Comparison of ENCODE assay signal across 18 mouse cellular contexts in genomic region chrX:165076291-165076690, GRCm38 (mm10).
DNase-seq lines count a peak whose midpoint lies in the region; ATAC-seq and TF ChIP-seq lines count a peak whose summit lies in the region.
"Had no signal": no experiment of that assay in that cellular context is flagged by ENCODE, and none has a peak within 500 bp of the region (broad histone marks: within the 10 kb centered on the region; RNA-seq: fewer than 3 reads in every experiment).

No protein-coding gene starts in this region.

- no peak for TF ChIP-seq CTCF in lung, embryonic 14.5 days (IDR thresholded peaks at IDR 0.05; ENCODE audit: low read depth)
- no peak for TF ChIP-seq CTCF in lung, adult 2 months (IDR thresholded peaks at IDR 0.05; ENCODE audit: insufficient read depth, low read length)

- peak; percentile 19 for DNase-seq in lung, embryonic 14.5 days
- no peak for DNase-seq in lung, adult 2 months
- DNase-seq in lung, postnatal 14 days: peak; percentile 3
- no peak for DNase-seq in thymus, postnatal 36 days
- DNase-seq: adrenal gland, adult 2 months; adrenal gland, postnatal 25 days; cerebellum, adult 18-20 months; cerebellum, adult 9-11 months; cerebellum, postnatal 36 days; forebrain, postnatal 0 days; gastrocnemius, postnatal 14 days; heart, postnatal 10 days; heart, postnatal 4 days had no signal

- H3K4me3 ChIP-seq in lung, embryonic 14.5 days (ENCODE audit: low read depth, low read length): no peak overlapping the region
- H3K4me3 ChIP-seq in lung, adult 2 months (replicated peaks; ENCODE audit: extremely low read depth, low read depth, low read length): no peak overlapping the region
- H3K4me3 ChIP-seq in lung, embryonic 16.5 days (ENCODE audit: low read length): no peak overlapping the region
- H3K4me3 ChIP-seq: forebrain, embryonic 13.5 days; hindbrain, embryonic 12.5 days had no signal

- no peaks in the 10 kb centered on the region for H3K9me3 ChIP-seq in lung, embryonic 14.5 days (ENCODE audit: low read depth, low read length)
- H3K9me3 ChIP-seq in lung, embryonic 16.5 days (ENCODE audit: control insufficient read depth, low read length): no peaks in the 10 kb centered on the region
- H3K9me3 ChIP-seq: forebrain, embryonic 13.5 days; hindbrain, embryonic 12.5 days had no signal

- no peaks in the 10 kb centered on the region for H3K4me1 ChIP-seq in lung, embryonic 14.5 days (ENCODE audit: insufficient read depth)
- H3K4me1 ChIP-seq in lung, adult 2 months (ENCODE audit: control insufficient read depth, insufficient read depth, low read length): no peaks in the 10 kb centered on the region
- H3K4me1 ChIP-seq in lung, embryonic 16.5 days (replicated peaks; ENCODE audit: control insufficient read depth, insufficient read depth, low read length): no peaks in the 10 kb centered on the region
- H3K4me1 ChIP-seq: forebrain, embryonic 13.5 days; hindbrain, embryonic 12.5 days had no signal

- H3K36me3 ChIP-seq in lung, embryonic 14.5 days (ENCODE audit: insufficient read depth): no peaks in the 10 kb centered on the region
- no peaks in the 10 kb centered on the region for H3K36me3 ChIP-seq in lung, embryonic 16.5 days (ENCODE audit: control insufficient read depth, insufficient read depth, low read length)
- H3K36me3 ChIP-seq: hindbrain, embryonic 12.5 days had no signal

- no peaks in the 10 kb centered on the region for H3K27me3 ChIP-seq in lung, embryonic 14.5 days (ENCODE audit: insufficient read depth, low read length)
- H3K27me3 ChIP-seq in lung, embryonic 16.5 days (ENCODE audit: control insufficient read depth, insufficient read depth, low read depth, low read length): no peaks in the 10 kb centered on the region
- H3K27me3 ChIP-seq: forebrain, embryonic 13.5 days; hindbrain, embryonic 12.5 days had no signal

- no peak overlapping the region for H3K27ac ChIP-seq in lung, embryonic 14.5 days (ENCODE audit: low read depth)
- H3K27ac ChIP-seq in lung, embryonic 16.5 days (ENCODE audit: low read length): no peak overlapping the region
- H3K27ac ChIP-seq: forebrain, embryonic 13.5 days; hindbrain, embryonic 12.5 days had no signal

- H3K4me2 ChIP-seq in lung, embryonic 14.5 days: no peak overlapping the region
- H3K4me2 ChIP-seq in lung, embryonic 16.5 days (ENCODE audit: low read depth, low read length): no peak overlapping the region
- H3K4me2 ChIP-seq: forebrain, embryonic 13.5 days; hindbrain, embryonic 12.5 days had no signal

- no peak for ATAC-seq in lung, embryonic 14.5 days (ENCODE audit: insufficient read depth)
- ATAC-seq in lung, embryonic 16.5 days (ENCODE audit: low read depth): peak; percentile 67; the same call in 1 of the 2 replicates
- no peak for ATAC-seq in erythroblast, adult 5-6 weeks (replicated peaks; ENCODE audit: low FRiP score, poor library complexity, severe bottlenecking)
- ATAC-seq: forebrain, embryonic 13.5 days; forebrain, postnatal 0 days; hindbrain, embryonic 16.5 days had no signal

- H3K9ac ChIP-seq in lung, embryonic 14.5 days: no peak overlapping the region
- H3K9ac ChIP-seq in lung, embryonic 16.5 days (ENCODE audit: low read length): no peak overlapping the region
- H3K9ac ChIP-seq: forebrain, embryonic 13.5 days; forebrain, postnatal 0 days; hindbrain, embryonic 12.5 days had no signal

- TF ChIP-seq POLR2A in lung, adult 2 months (IDR thresholded peaks at IDR 0.05; ENCODE audit: borderline replicate concordance, extremely low read depth, low read depth, low read length): no peak

Comparison
In these comparisons a context has a peak if more than half of its experiments do, and no peak if none do; other contexts are left out.
1. DNase-seq: peak in lung, embryonic 14.5 days (single experiment) and lung, postnatal 14 days (single experiment); none in lung, adult 2 months (single experiment) and thymus, postnatal 36 days (0 of 2).